Mouse (Mus musculus): Measurements from ENCODE around the gene Znhit3.

The Znhit3 gene

GRCm38 (mm10) chr11:84920981-84921380 is 4.8 kb upstream of the Znhit3 start:
- peak; percentile 69 for DNase-seq (ENCODE audit: low read depth, low spot score)

GRCm38 (mm10) chr11:84919951-84920350 is 3.8 kb upstream of the Znhit3 start:
- DNase-seq (ENCODE audit: low read depth, low spot score): no peak

GRCm38 (mm10) chr11:84919276-84919675 is 3.1 kb upstream of the Znhit3 start:
- DNase-seq (ENCODE audit: low read depth, low spot score): peak; percentile 56

GRCm38 (mm10) chr11:84918425-84918824 is 2.3 kb upstream of the Znhit3 start:
- DNase-seq (ENCODE audit: low read depth, low spot score): peak; percentile 87

GRCm38 (mm10) chr11:84916703-84917300 is 636 bp upstream of the Znhit3 start:
- no peak for DNase-seq (ENCODE audit: low read depth, low spot score)

- DNase-seq (ENCODE audit: low read depth, low spot score): no peak
Measured at GRCm38 (mm10) chr11:84914673-84915072, 1.5 kb downstream of the Znhit3 start.

GRCm38 (mm10) chr11:84910411-84910810 is 5.8 kb downstream of the Znhit3 start:
- DNase-seq (ENCODE audit: low read depth, low spot score): no peak

- DNase-seq (ENCODE audit: low read depth, low spot score): peak; percentile 72
Measured at GRCm38 (mm10) chr11:84908480-84908879, 7.7 kb downstream of the Znhit3 start.

- no peak for DNase-seq (ENCODE audit: low read depth, low spot score)
Measured at GRCm38 (mm10) chr11:84907081-84907480, 9.1 kb downstream of the Znhit3 start.

- DNase-seq (ENCODE audit: low read depth, low spot score): peak; percentile 75
Measured at GRCm38 (mm10) chr11:84904597-84905144, 11.5 kb downstream of the Znhit3 start.

- DNase-seq (ENCODE audit: low read depth, low spot score): no peak
Measured at GRCm38 (mm10) chr11:84893113-84893512, 23.1 kb downstream of the Znhit3 start.

- peak; percentile 13 for DNase-seq (ENCODE audit: low read depth, low spot score)
Measured at GRCm38 (mm10) chr11:84891705-84892104, 24.5 kb downstream of the Znhit3 start.

GRCm38 (mm10) chr11:84889492-84889891 is 26.7 kb downstream of the Znhit3 start:
- no peak for DNase-seq (ENCODE audit: low read depth, low spot score)

- no peak for DNase-seq (ENCODE audit: low read depth, low spot score)
Measured at GRCm38 (mm10) chr11:84888025-84888424, 28.1 kb downstream of the Znhit3 start.

- no peak for DNase-seq (ENCODE audit: low read depth, low spot score)
Measured at GRCm38 (mm10) chr11:84886767-84887511, 29.2 kb downstream of the Znhit3 start.

GRCm38 (mm10) chr11:84886236-84886635 is 29.9 kb downstream of the Znhit3 start:
- DNase-seq (ENCODE audit: low read depth, low spot score): no peak

GRCm38 (mm10) chr11:84885238-84885637 is 30.9 kb downstream of the Znhit3 start:
- no peak for DNase-seq (ENCODE audit: low read depth, low spot score)

GRCm38 (mm10) chr11:84882346-84882745 is 33.8 kb downstream of the Znhit3 start:
- no peak for DNase-seq (ENCODE audit: low read depth, low spot score)

- no peak for DNase-seq (ENCODE audit: low read depth, low spot score)
Measured at GRCm38 (mm10) chr11:84880971-84881370, 35.2 kb downstream of the Znhit3 start.

- DNase-seq (ENCODE audit: low read depth, low spot score): peak; percentile 29
Measured at GRCm38 (mm10) chr11:84880465-84880961, 35.7 kb downstream of the Znhit3 start.

- DNase-seq (ENCODE audit: low read depth, low spot score): peak; percentile 91
Measured at GRCm38 (mm10) chr11:84879772-84880464, 36.2 kb downstream of the Znhit3 start, which contains the start of the genes Myo19 and Pigw. Myo19 (plus strand) TSS chr11:84880148. Pigw (minus strand) TSS chr11:84880285.

Measured in brain, adult 2 months (tissue).